Comparison of ENCODE assay signal across 8 mouse cellular contexts in genomic region chr8:79375074-79375774, GRCm38 (mm10). TPM values are rescaled to one million over a fixed set of nuclear protein-coding genes. Genes with fewer than 3 reads are reported as not detected.
A peak's percentile ranks its signal among the peaks of the same experiment; 100 is the strongest.
DNase-seq lines count a peak whose midpoint lies in the region; ATAC-seq and TF ChIP-seq lines count a peak whose summit lies in the region.

No protein-coding gene starts in this region.

- no peak overlapping the region for H3K4me3 ChIP-seq in left cerebral cortex, adult 2 months
- H3K4me3 ChIP-seq in cortical plate, adult 2 months (ENCODE audit: insufficient read depth, low read length) = no peak overlapping the region

- peaks cover 15% of the 10 kb centered on the region for H3K4me1 ChIP-seq in cortical plate, adult 2 months (ENCODE audit: control insufficient read depth, insufficient read depth, low read length)

- H3K27ac ChIP-seq in left cerebral cortex, adult 2 months = peak overlapping the region; percentile 3; the same call in 1 of the 2 replicates
- H3K27ac ChIP-seq in cortical plate, adult 2 months (ENCODE audit: insufficient read depth, low read length) = 0 out of 2 replicates have a peak overlapping the region, but pooled peaks have one; percentile 2

- ATAC-seq in hematopoietic stem cell, adult 5-6 weeks (replicated peaks in 1 of 2; ENCODE audit: insufficient read depth in 1 of 2, low FRiP score in 2 of 2, low TSS enrichment in 1 of 2, low read depth in 1 of 2, poor library complexity in 2 of 2, severe bottlenecking in 2 of 2) = peak; percentile 0 to 8; a peak in 3 of 4 replicates
- ATAC-seq in megakaryocyte progenitor cell, adult 5-6 weeks (replicated peaks; ENCODE audit: poor library complexity) = peak; percentile 12

- no peak for TF ChIP-seq CTCF in left cerebral cortex, adult 2 months (IDR thresholded peaks at IDR 0.05)
- TF ChIP-seq CTCF in cortical plate, adult 2 months (IDR thresholded peaks at IDR 0.05; ENCODE audit: extremely low read depth, insufficient read depth, low read length) = no peak

- intact Hi-C loops in left cerebral cortex, adult 2 months (cut with DNase I) = no loop called here
- intact Hi-C loops in left cerebral cortex, postnatal 25 days (cut with DNase I) = loop anchor here (2.0 kb wide), 1 partner anchor 24 kb away; the partner anchor contains the start of gene Smad1

- DNase-seq in left cerebral cortex, adult 2 months (ENCODE audit: extremely low spot score in 1 of 2, low spot score in 2 of 2) = no peak
- DNase-seq in left cerebral cortex, postnatal 25 days (ENCODE audit: low spot score in 2 of 2) = no peak
- DNase-seq in frontal cortex, adult 2 months (ENCODE audit: extremely low spot score in 1 of 2, low spot score in 1 of 2) = no peak
- no peak for DNase-seq in cerebellum, adult 9-11 months
- DNase-seq in thymus, postnatal 36 days = no peak

- no peak for TF ChIP-seq POLR2A in cortical plate, adult 2 months (IDR thresholded peaks at IDR 0.05; ENCODE audit: extremely low read depth, insufficient read depth, low read length)

RNA-seq across cellular contexts. Expression of gene Smad1, which starts 24.1 kb away (rescaled TPM):
- 10 to 100 TPM; 30.8 to 32.9 TPM for total RNA-seq in left cerebral cortex, adult 2 months (2021)
- 10 to 100 TPM; 29.6 to 33.8 TPM for total RNA-seq in left cerebral cortex, postnatal 25 days (2021)
- polyA plus RNA-seq in cortical plate, adult 2 months (2012; rRNA removed) = 18.9 and 19.4 TPM in 2 replicates
- total RNA-seq in hematopoietic stem cell, adult 5-6 weeks (2017) = 27.1 and 32.6 TPM in 2 replicates
- 12.7 and 15.2 TPM in 2 replicates for total RNA-seq in megakaryocyte progenitor cell, adult 5-6 weeks (2015)
- total RNA-seq in megakaryocyte progenitor cell, adult 5-6 weeks (2017) = 12.0 and 15.2 TPM in 2 replicates
- polyA plus RNA-seq in frontal cortex, adult 2 months (2012; rRNA removed) = 24.3 and 26.3 TPM in 2 replicates
